In the genomic region with DNA sequence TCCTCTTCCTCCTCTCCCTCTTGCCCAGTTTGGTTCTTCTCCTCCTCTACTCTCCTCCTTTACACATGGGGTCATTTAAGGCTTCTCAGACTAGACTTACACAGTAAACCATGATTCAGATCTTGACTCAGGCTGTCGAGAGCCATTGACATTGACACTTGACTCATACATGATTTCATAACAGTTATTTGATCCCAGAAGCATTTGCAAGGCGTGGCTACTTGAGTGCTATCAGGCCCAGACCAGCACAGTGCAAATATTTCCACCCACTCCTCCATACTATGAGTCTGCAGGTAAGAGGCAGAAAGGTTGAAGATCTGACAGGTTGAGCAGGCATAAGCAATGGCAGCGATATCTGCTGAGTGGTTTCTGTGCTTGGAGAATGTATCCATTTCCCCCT, we compare ENCODE assay signal across 16 mouse cellular contexts.
DNase-seq lines count a peak whose midpoint lies in the region; ATAC-seq lines count a peak whose summit lies in the region.
"Had no signal": no experiment of that assay in that cellular context is flagged by ENCODE, and none has a peak within 500 bp of the region (broad histone marks: within the 10 kb centered on the region; RNA-seq: fewer than 3 reads in every experiment).

No protein-coding gene starts in this region.

- H3K27me3 ChIP-seq in liver, embryonic 15.5 days: no peaks in the 10 kb centered on the region
- H3K27me3 ChIP-seq in forebrain, embryonic 12.5 days: no peaks in the 10 kb centered on the region
- H3K27me3 ChIP-seq: forebrain, embryonic 15.5 days; limb, embryonic 13.5 days; midbrain, embryonic 12.5 days had no signal

- no peak overlapping the region for H3K4me2 ChIP-seq in liver, embryonic 15.5 days
- H3K4me2 ChIP-seq in forebrain, embryonic 12.5 days: no peak overlapping the region
- H3K4me2 ChIP-seq: forebrain, embryonic 15.5 days; limb, embryonic 13.5 days; midbrain, embryonic 12.5 days had no signal

- H3K9me3 ChIP-seq in liver, embryonic 15.5 days (replicated peaks): no peaks in the 10 kb centered on the region
- H3K9me3 ChIP-seq in forebrain, embryonic 12.5 days: no peaks in the 10 kb centered on the region
- H3K9me3 ChIP-seq: forebrain, embryonic 15.5 days; limb, embryonic 13.5 days; midbrain, embryonic 12.5 days had no signal

- H3K36me3 ChIP-seq in liver, embryonic 15.5 days (replicated peaks): no peaks in the 10 kb centered on the region
- H3K36me3 ChIP-seq in forebrain, embryonic 12.5 days (replicated peaks): no peaks in the 10 kb centered on the region
- H3K36me3 ChIP-seq: forebrain, embryonic 15.5 days; limb, embryonic 13.5 days; midbrain, embryonic 12.5 days had no signal

- ATAC-seq in liver, embryonic 15.5 days (ENCODE audit: insufficient read depth): 0 out of 2 replicates have a peak, but pooled peaks have one; percentile 40
- ATAC-seq in erythroblast, adult 5-6 weeks (replicated peaks; ENCODE audit: low FRiP score, poor library complexity, severe bottlenecking): no peak
- ATAC-seq in forebrain, embryonic 12.5 days (ENCODE audit: low FRiP score): no peak
- ATAC-seq: forebrain, embryonic 15.5 days; hindbrain, postnatal 0 days had no signal

- 50% methylated on average over 3 of the region's 3 CpGs for WGBS in liver, embryonic 15.5 days (ENCODE audit: insufficient replicate concordance)
- 91% methylated on average over 3 of the region's 3 CpGs for WGBS in forebrain, embryonic 12.5 days

- H3K27ac ChIP-seq in liver, embryonic 15.5 days (replicated peaks): no peak overlapping the region
- H3K27ac ChIP-seq in forebrain, embryonic 12.5 days: no peak overlapping the region
- H3K27ac ChIP-seq: forebrain, embryonic 15.5 days; hindbrain, postnatal 0 days; limb, embryonic 13.5 days; midbrain, embryonic 12.5 days had no signal

- no peak overlapping the region for H3K9ac ChIP-seq in liver, embryonic 15.5 days
- H3K9ac ChIP-seq in forebrain, embryonic 12.5 days: no peak overlapping the region
- H3K9ac ChIP-seq: forebrain, embryonic 15.5 days; limb, embryonic 13.5 days; midbrain, embryonic 12.5 days had no signal

- 0 out of 2 replicates have a peak, but pooled peaks cover 6% of the 10 kb centered on the region for H3K4me1 ChIP-seq in liver, embryonic 15.5 days (replicated peaks)
- H3K4me1 ChIP-seq in forebrain, embryonic 12.5 days: no peaks in the 10 kb centered on the region
- H3K4me1 ChIP-seq: forebrain, embryonic 15.5 days had no signal

- H3K4me3 ChIP-seq in liver, embryonic 15.5 days (replicated peaks): no peak overlapping the region
- H3K4me3 ChIP-seq in forebrain, embryonic 12.5 days (replicated peaks): no peak overlapping the region
- H3K4me3 ChIP-seq: forebrain, embryonic 15.5 days; limb, embryonic 13.5 days; midbrain, embryonic 12.5 days had no signal

- DNase-seq in adrenal gland, adult (ENCODE audit: inconsistent age in 2 of 2, low spot score in 1 of 2): peak; percentile 18 to 74
- DNase-seq in adrenal gland, adult 18-20 months (ENCODE audit: low spot score in 2 of 2): no peak
- DNase-seq in NIH3T3 (ENCODE audit: low read depth): peak; percentile 84
- peak; percentile 56 to 74 for DNase-seq in lung, postnatal 4 days
- no peak for DNase-seq in heart, adult 18-20 months
- DNase-seq: cerebellum, adult 9-10 months; gastrocnemius, postnatal 25 days; kidney, postnatal 10 days; right cerebral cortex, postnatal 14 days had no signal

Comparison
In these comparisons a context has a peak if more than half of its experiments do, and no peak if none do; other contexts are left out.
1. DNase-seq: peak in adrenal gland, adult (2 of 2), NIH3T3 (single experiment) and lung, postnatal 4 days (2 of 2); none in adrenal gland, adult 18-20 months (0 of 2) and heart, adult 18-20 months (0 of 2).